Mouse (Mus musculus) liver, postnatal 0 days (tissue): Measurements from ENCODE around the gene Gucd1.

Experiments used
- CTCF ChIP-seq: sonication (generic); IDR thresholded peaks from 2 replicates; pipeline ENCODE4 v1.5.1; 2016; ENCODE audit warnings: antibody characterized with exemption, low read depth
- EP300 ChIP-seq: IDR thresholded peaks from 2 replicates; pipeline ENCODE4 v1.6.1; 2016; ENCODE audit warnings: antibody characterized with exemption, low read depth, mild to moderate bottlenecking

GRCm38 (mm10) chr10:75304413-75304812 is 213.4 kb downstream of the Gucd1 start:
- TF ChIP-seq EP300 (peak; percentile 17; the same call in 1 of the 2 replicates), CTCF (no peak)
